Mouse (Mus musculus): ENCODE measurements around the gene Gm11937. TPM values are rescaled to one million over a fixed set of nuclear protein-coding genes. Genes with fewer than 3 reads are reported as not detected.
"Not testable (repeated sequence)": the region's sequence is repeated elsewhere in the genome, so short reads cannot be mapped to it uniquely, and the experiment has no call there.

Gm11937 gene
- polyA plus RNA-seq, 1 experiment from 2014 or later, result not detected

DNA sequence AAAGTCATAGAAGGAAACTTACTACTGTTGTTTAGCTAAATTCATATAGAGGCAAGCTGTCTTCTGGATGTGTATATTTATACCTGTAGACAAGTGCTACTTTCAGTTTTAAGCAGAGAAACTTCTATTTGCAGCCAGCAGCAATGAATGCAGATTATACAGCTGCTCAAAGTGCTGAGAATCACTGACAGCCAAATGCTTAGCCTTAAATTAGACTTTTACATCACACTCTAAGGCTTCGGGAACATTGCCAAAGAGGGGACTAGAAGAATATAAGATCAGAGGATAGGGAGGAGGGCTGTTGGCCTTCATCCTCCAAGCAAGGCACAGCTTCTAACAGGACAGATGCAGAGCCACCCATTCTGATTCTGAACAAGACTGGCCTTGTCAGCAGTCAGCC lies 27.1 kb upstream of the Gm11937 start:
- Histone ChIP-seq H3K4me1 (ENCODE audit: control insufficient read depth, insufficient read depth, low read length) (no peaks in the 10 kb centered on the region), H3K9ac (ENCODE audit: low read length) (no peak overlapping the region), H3K36me3 (ENCODE audit: control insufficient read depth, insufficient read depth) (no peaks in the 10 kb centered on the region), H3K27me3 (ENCODE audit: control insufficient read depth, insufficient read depth, low read length) (no peaks in the 10 kb centered on the region), H3K9me3 (replicated peaks; ENCODE audit: control insufficient read depth, low read length) (no peaks in the 10 kb centered on the region), H3K27ac (ENCODE audit: low read length) (no peak overlapping the region), H3K4me3 (ENCODE audit: low read length) (no peak overlapping the region), H3K4me2 (ENCODE audit: low read depth, low read length) (no peak overlapping the region)
- ATAC-seq (replicated peaks; ENCODE audit: extremely low read depth, insufficient read depth, low FRiP score), result no peak
- WGBS, result 38% methylated on average over 1 of the region's 1 CpGs

DNA sequence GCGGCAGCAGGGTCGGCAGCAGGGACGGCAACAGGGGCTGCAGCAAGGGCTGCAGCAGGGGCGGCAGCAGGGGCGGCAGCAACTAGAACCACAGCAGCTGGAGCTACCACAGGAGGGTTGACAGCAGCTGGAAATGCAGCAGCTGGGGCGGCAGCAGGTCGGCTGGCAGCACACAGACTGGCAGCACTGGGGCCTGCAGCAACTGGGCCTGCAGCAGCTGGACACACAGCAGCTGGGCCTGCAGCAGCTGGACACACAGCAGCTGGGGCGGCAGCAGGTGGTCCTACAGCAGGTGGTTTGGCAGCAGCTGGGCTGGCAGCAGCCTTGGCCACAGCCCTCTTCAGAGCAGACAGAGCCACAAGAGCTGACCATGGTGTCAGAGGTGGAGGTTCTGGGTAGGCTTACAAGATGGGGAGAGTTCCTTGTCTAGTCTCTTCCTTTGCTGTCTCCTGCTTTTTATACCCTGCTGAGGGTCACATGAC lies 24.7 kb upstream of the Gm11937 start, which contains the start of gene Krtap4-2:
Gene Krtap4-2, minus strand, starts transcription at position 432 of the 482 bp plus-strand sequence.
- H3K4me2 ChIP-seq (ENCODE audit: low read depth, low read length), result no peak within 1 kb of the TSS
- no peak within 1 kb of the TSS for H3K4me3 ChIP-seq (ENCODE audit: low read length)
- 0 out of 2 replicates have a peak, but pooled peaks cover 3% of the 10 kb centered on the region for H3K27me3 ChIP-seq (ENCODE audit: control insufficient read depth, insufficient read depth, low read length)
- 36% methylated on average over 8 of the region's 8 CpGs for WGBS
- no peak for ATAC-seq (replicated peaks; ENCODE audit: extremely low read depth, insufficient read depth, low FRiP score)
- no peaks in the 10 kb centered on the region for H3K36me3 ChIP-seq (ENCODE audit: control insufficient read depth, insufficient read depth)
- no peak within 1 kb of the TSS for H3K27ac ChIP-seq (ENCODE audit: low read length)
- H3K4me1 ChIP-seq (ENCODE audit: control insufficient read depth, insufficient read depth, low read length), result no peaks in the 10 kb centered on the region
- H3K9ac ChIP-seq (ENCODE audit: low read length), result no peak within 1 kb of the TSS
- no peaks in the 10 kb centered on the region for H3K9me3 ChIP-seq (replicated peaks; ENCODE audit: control insufficient read depth, low read length)

DNA sequence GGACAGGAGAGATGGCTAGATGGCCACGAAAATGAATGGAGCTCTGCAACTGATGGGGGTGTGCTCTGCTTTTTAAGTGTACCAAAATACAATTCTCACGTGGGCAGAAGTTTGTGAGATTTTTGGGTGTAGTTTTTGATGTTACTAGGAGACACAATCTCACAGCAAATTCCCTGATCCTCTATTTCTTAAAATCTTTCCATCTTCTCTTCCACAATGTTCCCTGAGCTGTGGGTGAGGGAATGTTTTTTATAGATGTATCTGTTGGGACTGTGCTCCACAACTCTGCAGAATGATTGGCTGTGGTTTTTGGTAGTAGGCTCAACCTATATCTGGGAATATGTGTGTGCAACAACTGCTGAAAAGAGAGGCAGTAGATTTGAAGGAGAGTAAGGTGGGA lies 23.3 kb upstream of the Gm11937 start:
- H3K9me3 ChIP-seq (replicated peaks; ENCODE audit: control insufficient read depth, low read length), result no peaks in the 10 kb centered on the region
- 45% methylated on average over 2 of the region's 2 CpGs for WGBS

DNA sequence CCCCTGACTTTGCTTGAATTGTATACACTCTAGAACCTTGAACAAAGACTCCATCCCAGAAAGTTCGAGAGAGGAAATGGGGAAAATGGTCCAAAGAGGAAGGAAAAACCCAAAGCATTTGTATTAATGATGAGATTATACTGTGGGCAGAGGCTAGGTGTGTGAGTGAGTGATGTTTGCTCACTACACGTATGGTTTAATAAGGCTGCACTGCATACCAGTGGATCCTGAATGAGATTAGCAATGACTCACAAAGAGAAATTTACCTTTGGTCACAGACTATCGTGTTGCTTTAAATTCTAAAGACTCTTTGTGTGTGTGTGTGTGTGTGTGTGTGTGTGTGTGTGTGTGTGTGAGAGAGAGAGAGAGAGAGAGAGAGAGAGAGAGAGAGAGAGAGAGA lies 20.9 kb upstream of the Gm11937 start:
- Histone ChIP-seq H3K9ac (ENCODE audit: low read length) (no peak overlapping the region), H3K27ac (ENCODE audit: low read length) (no peak overlapping the region), H3K4me1 (ENCODE audit: control insufficient read depth, insufficient read depth, low read length) (no peaks in the 10 kb centered on the region), H3K36me3 (ENCODE audit: control insufficient read depth, insufficient read depth) (no peaks in the 10 kb centered on the region), H3K4me3 (ENCODE audit: low read length) (no peak overlapping the region), H3K4me2 (ENCODE audit: low read depth, low read length) (no peak overlapping the region), H3K9me3 (replicated peaks; ENCODE audit: control insufficient read depth, low read length) (no peaks in the 10 kb centered on the region), H3K27me3 (ENCODE audit: control insufficient read depth, insufficient read depth, low read length) (0 out of 2 replicates have a peak, but pooled peaks cover 3% of the 10 kb centered on the region)
- ATAC-seq (replicated peaks; ENCODE audit: extremely low read depth, insufficient read depth, low FRiP score), result no peak
- WGBS, result 67% methylated on average over 3 of the region's 3 CpGs

More for the DNA sequence above, 23.3 kb upstream of the Gm11937 start:
- Histone ChIP-seq H3K9ac (ENCODE audit: low read length) (no peak overlapping the region), H3K4me3 (ENCODE audit: low read length) (no peak overlapping the region), H3K4me2 (ENCODE audit: low read depth, low read length) (no peak overlapping the region), H3K27ac (ENCODE audit: low read length) (no peak overlapping the region), H3K4me1 (ENCODE audit: control insufficient read depth, insufficient read depth, low read length) (no peaks in the 10 kb centered on the region), H3K36me3 (ENCODE audit: control insufficient read depth, insufficient read depth) (no peaks in the 10 kb centered on the region), H3K27me3 (ENCODE audit: control insufficient read depth, insufficient read depth, low read length) (0 out of 2 replicates have a peak, but pooled peaks cover 3% of the 10 kb centered on the region)
- ATAC-seq (replicated peaks; ENCODE audit: extremely low read depth, insufficient read depth, low FRiP score), result no peak

DNA sequence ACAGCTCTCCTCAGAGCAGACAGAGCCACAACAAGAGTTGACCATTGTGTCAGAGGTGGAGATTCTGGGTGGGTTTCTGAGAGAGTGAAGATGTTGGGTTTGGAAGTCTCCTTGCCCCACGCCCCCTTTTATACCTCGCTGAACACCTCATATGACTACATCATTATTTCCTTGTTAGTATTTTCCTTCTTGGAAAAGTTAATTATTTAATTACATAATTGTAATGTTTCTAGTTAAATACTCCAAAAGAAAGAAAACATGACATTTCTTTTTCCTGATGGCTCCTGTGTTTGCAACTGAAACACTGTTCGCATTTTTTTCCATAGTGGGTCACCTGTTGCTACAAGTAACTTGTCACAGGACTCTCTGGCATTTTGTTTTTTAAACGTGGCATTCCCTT lies 18.1 kb upstream of the Gm11937 start, which contains the start of gene Krtap4-1:
Gene Krtap4-1, minus strand, starts transcription at position 101 of the 400 bp plus-strand sequence.
- Histone ChIP-seq H3K27ac (ENCODE audit: low read length) (no peak within 1 kb of the TSS), H3K4me2 (ENCODE audit: low read depth, low read length) (no peak within 1 kb of the TSS), H3K4me1 (ENCODE audit: control insufficient read depth, insufficient read depth, low read length) (no peaks in the 10 kb centered on the region), H3K9me3 (replicated peaks; ENCODE audit: control insufficient read depth, low read length) (no peaks in the 10 kb centered on the region), H3K36me3 (ENCODE audit: control insufficient read depth, insufficient read depth) (no peaks in the 10 kb centered on the region), H3K9ac (ENCODE audit: low read length) (no peak within 1 kb of the TSS), H3K4me3 (ENCODE audit: low read length) (no peak within 1 kb of the TSS), H3K27me3 (ENCODE audit: control insufficient read depth, insufficient read depth, low read length) (0 out of 2 replicates have a peak, but pooled peaks cover 3% of the 10 kb centered on the region)
- WGBS, result 71% methylated on average over 4 of the region's 4 CpGs
- no peak for ATAC-seq (replicated peaks; ENCODE audit: extremely low read depth, insufficient read depth, low FRiP score)

DNA sequence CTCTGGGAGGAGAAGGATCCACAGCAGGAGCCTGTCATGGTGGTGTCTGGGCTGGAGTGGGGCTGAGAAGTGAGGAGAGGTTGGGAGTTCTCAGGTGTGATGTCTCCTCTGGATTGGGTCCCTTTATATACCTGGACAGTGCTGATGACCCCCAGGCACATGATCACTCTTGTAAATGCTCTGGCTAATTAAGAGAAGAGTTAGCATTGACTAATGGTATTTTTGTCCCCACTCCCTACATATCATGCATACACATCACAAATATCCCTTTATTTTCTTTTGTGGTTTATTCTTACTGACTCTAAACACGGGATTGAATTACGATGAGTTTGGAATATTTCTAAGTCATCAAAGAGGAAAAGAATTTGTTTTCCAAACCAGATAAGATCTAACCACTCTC lies 10.3 kb upstream of the Gm11937 start, which contains the start of gene Gm11562:
Gene Gm11562, minus strand, starts transcription at position 101 of the 400 bp plus-strand sequence.
- Histone ChIP-seq H3K36me3 (ENCODE audit: control insufficient read depth, insufficient read depth) (no peaks in the 10 kb centered on the region), H3K27me3 (ENCODE audit: control insufficient read depth, insufficient read depth, low read length) (no peaks in the 10 kb centered on the region), H3K9ac (ENCODE audit: low read length) (no peak within 1 kb of the TSS), H3K4me2 (ENCODE audit: low read depth, low read length) (no peak within 1 kb of the TSS), H3K27ac (ENCODE audit: low read length) (no peak within 1 kb of the TSS), H3K4me3 (ENCODE audit: low read length) (no peak within 1 kb of the TSS), H3K4me1 (ENCODE audit: control insufficient read depth, insufficient read depth, low read length) (no peaks in the 10 kb centered on the region), H3K9me3 (replicated peaks; ENCODE audit: control insufficient read depth, low read length) (no peaks in the 10 kb centered on the region)
- ATAC-seq (replicated peaks; ENCODE audit: extremely low read depth, insufficient read depth, low FRiP score), result no peak
- WGBS, result 65% methylated on average over 2 of the region's 2 CpGs

DNA sequence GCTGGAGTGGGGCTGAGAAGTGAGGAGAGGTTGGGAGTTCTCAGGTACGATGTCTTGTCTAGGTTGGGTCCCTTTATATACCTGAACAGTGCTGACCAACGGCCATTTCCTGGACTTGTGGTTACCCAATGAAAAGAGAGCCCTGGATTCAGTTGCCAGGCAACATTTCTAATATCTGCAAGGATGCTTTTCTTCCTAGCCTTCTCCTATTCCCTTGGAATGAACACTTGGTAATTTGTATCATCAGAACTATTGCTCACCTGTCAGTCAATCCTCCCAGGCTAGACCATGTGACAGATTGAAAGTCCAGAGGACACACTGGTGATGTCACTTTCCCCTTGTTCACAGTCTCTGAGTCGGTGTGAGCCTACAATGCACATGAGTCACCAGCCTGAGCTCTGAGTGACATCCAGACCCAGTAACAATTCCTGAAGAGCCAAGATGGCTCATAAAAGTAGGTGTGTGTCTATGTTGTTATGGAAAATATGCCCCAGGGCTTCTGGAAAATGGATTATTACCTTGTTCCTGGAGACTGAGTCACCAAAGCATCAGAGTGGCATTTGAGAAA lies 4.9 kb upstream of the Gm11937 start, which contains the start of gene Krtap2-4:
Gene Krtap2-4, minus strand, starts transcription at position 51 of the 568 bp plus-strand sequence.
- 61% methylated on average over 3 of the region's 3 CpGs for WGBS

DNA sequence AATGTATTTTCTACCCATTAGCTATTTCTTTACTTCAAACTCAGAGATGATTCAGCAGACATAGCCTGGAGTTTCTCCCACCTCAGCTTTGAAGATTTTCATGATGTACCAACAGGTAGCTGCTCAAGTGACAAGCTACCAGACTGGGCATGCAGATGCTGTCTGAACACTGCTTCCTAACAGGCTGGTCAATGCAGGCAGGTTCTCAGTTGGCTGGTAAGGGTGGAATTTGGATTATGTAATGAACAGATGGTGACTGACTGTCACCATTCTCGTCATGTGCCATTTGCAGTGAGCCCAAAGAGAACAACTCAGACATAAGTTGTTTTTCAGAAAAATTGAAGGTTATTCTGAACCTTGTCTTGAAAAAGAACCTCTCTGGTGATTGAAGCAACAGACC lies 863 bp downstream of the Gm11937 start:
- Histone ChIP-seq H3K9me3 (replicated peaks; ENCODE audit: control insufficient read depth, low read length) (no peaks in the 10 kb centered on the region), H3K4me3 (ENCODE audit: low read length) (no peak overlapping the region), H3K27me3 (ENCODE audit: control insufficient read depth, insufficient read depth, low read length) (peaks cover 4% of the 10 kb centered on the region; the same call in 1 of the 2 replicates), H3K4me1 (ENCODE audit: control insufficient read depth, insufficient read depth, low read length) (no peaks in the 10 kb centered on the region), H3K9ac (ENCODE audit: low read length) (no peak overlapping the region), H3K27ac (ENCODE audit: low read length) (no peak overlapping the region), H3K36me3 (ENCODE audit: control insufficient read depth, insufficient read depth) (no peaks in the 10 kb centered on the region), H3K4me2 (ENCODE audit: low read depth, low read length) (no peak overlapping the region)
- WGBS, result 49% methylated on average over 1 of the region's 1 CpGs
- ATAC-seq (replicated peaks; ENCODE audit: extremely low read depth, insufficient read depth, low FRiP score), result no peak

More for the DNA sequence above, 4.9 kb upstream of the Gm11937 start, which contains the start of gene Krtap2-4:
- Histone ChIP-seq H3K4me2 (ENCODE audit: low read depth, low read length) (no peak within 1 kb of the TSS), H3K36me3 (ENCODE audit: control insufficient read depth, insufficient read depth) (no peaks in the 10 kb centered on the region), H3K27ac (ENCODE audit: low read length) (no peak within 1 kb of the TSS), H3K9me3 (replicated peaks; ENCODE audit: control insufficient read depth, low read length) (no peaks in the 10 kb centered on the region), H3K9ac (ENCODE audit: low read length) (no peak within 1 kb of the TSS), H3K4me3 (ENCODE audit: low read length) (no peak within 1 kb of the TSS), H3K27me3 (ENCODE audit: control insufficient read depth, insufficient read depth, low read length) (no peaks in the 10 kb centered on the region), H3K4me1 (ENCODE audit: control insufficient read depth, insufficient read depth, low read length) (no peaks in the 10 kb centered on the region)
- ATAC-seq (replicated peaks; ENCODE audit: extremely low read depth, insufficient read depth, low FRiP score), result no peak

DNA sequence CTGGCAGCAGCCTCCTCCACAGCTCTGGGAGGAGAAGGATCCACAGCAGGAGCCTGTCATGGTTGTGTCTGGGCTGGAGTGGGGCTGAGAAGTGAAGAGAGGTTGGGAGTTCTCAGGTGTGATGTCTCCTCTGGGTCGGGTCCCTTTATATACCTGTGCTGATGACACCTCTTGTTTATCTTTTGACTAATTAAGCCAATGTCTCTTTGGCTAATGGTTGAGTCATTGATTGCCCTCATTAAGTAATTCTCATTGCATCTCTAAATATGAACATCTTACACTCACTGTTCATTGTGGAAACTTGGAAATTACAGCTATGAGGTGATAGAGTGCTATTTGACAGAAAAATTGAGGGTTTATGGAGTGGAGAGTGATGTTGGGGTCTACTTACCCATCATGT lies 6.8 kb downstream of the Gm11937 start, which contains the start of gene Gm11938:
Gene Gm11938, minus strand, starts transcription at position 101 of the 400 bp plus-strand sequence.
- H3K9ac ChIP-seq (ENCODE audit: low read length); H3K4me3 ChIP-seq (ENCODE audit: low read length); H3K4me2 ChIP-seq (ENCODE audit: low read depth, low read length); H3K27ac ChIP-seq (ENCODE audit: low read length); H3K9me3 ChIP-seq (replicated peaks; ENCODE audit: control insufficient read depth, low read length); H3K36me3 ChIP-seq (ENCODE audit: control insufficient read depth, insufficient read depth); ATAC-seq (replicated peaks; ENCODE audit: extremely low read depth, insufficient read depth, low FRiP score); H3K27me3 ChIP-seq (ENCODE audit: control insufficient read depth, insufficient read depth, low read length); H3K4me1 ChIP-seq (ENCODE audit: control insufficient read depth, insufficient read depth, low read length): not testable (repeated sequence)
- 39% methylated on average over 1 of the region's 1 CpGs for WGBS
